Mouse (Mus musculus) brain, embryonic 14.5 days (tissue): ENCODE results near the gene Hcn2. TPM values are rescaled to one million over a fixed set of nuclear protein-coding genes. Genes with fewer than 3 reads are reported as not detected.

ENCODE experiments used
- DNase-seq: peaks from one replicate; pipeline ENCODE4 v3.0.0-alpha.2; 2011; ENCODE audit warnings: low read depth
- CTCF ChIP-seq: fragments of 200-500 bp; IDR thresholded peaks from 2 replicates; pipeline ENCODE4 v1.5.1; 2012; ENCODE audit warnings: inconsistent platforms, mild to moderate bottlenecking, moderate library complexity, borderline replicate concordance; ENCODE audit not compliant: insufficient read depth, insufficient read length; ENCODE audit errors: extremely low read depth
- POLR2A ChIP-seq: fragments of 200-500 bp; IDR thresholded peaks from 2 replicates; pipeline ENCODE4 v1.6.1; 2012; ENCODE audit warnings: mild to moderate bottlenecking, inconsistent platforms, borderline replicate concordance; ENCODE audit not compliant: poor library complexity, insufficient read depth, insufficient read length, severe bottlenecking; ENCODE audit errors: extremely low read depth
- polyA plus RNA-seq: library from polyadenylated mRNA; depleted of rRNA; stranded (reverse); fragments of >200 nt; gene quantifications from 2 replicates; pipeline ENCODE4 v1.2.3, GENCODE M21; 2012

Gene Hcn2
- polyA plus RNA-seq, 1 experiment, result 16.1 TPM

- DNase-seq, result peak; percentile 58
Observed at GRCm38 (mm10) chr10:79717640-79718357, 1.4 kb downstream of the Hcn2 start.

GRCm38 (mm10) chr10:79721089-79721488, 4.7 kb downstream of the Hcn2 start:
- TF ChIP-seq POLR2A, result no peak
- no peak for TF ChIP-seq CTCF
- DNase-seq, result no peak

More at GRCm38 (mm10) chr10:79717640-79718357, 1.4 kb downstream of the Hcn2 start:
- TF ChIP-seq POLR2A (no peak), CTCF (no peak)

DNA sequence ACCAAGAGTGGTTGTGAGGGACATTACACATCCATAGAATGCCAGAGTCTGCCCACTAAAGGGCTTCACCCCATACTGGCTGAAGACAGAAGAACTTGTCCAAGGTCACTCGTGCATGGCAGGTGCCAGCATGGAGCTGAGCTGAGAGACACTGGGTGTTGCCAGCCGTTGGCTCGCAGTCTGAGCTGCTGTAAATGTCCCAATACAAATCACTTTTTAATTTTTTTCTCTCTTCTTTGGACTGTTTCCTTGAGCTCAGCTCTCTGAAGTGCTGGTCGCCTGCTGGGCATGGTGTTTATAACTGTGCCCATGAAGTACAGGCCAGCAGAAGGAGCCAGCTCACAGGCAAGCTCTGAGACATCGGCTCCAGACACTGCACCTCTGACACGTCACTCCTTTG, 6.6 kb downstream of the Hcn2 start:
- no peak for DNase-seq
- no peak for TF ChIP-seq CTCF
- TF ChIP-seq POLR2A, result no peak

DNA sequence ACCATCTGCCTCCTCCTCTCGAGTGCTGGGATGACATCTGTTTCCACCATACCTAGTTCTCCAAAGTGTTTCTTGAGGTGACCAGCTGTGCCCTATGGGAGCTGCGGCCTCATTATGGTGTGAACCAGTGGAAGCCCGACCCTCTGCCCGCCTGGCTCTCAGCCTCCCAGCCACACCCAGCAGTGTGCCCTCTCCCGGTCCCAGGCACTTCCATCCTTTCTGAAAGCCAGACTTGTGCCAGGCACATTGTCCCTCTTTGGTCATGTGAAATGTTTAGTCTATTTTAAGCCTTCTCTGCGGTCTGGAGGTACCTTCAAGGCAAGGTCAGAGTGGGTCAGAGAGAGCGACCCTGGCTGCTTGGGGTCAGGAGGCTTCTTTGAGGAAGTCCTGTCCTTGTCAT, 7.3 kb downstream of the Hcn2 start:
- DNase-seq, result no peak
- TF ChIP-seq CTCF (no peak), POLR2A (no peak)

- DNase-seq, result no peak
- TF ChIP-seq POLR2A (no peak), CTCF (peak; percentile 58)
Observed at GRCm38 (mm10) chr10:79726090-79726489, 9.7 kb downstream of the Hcn2 start.

DNA sequence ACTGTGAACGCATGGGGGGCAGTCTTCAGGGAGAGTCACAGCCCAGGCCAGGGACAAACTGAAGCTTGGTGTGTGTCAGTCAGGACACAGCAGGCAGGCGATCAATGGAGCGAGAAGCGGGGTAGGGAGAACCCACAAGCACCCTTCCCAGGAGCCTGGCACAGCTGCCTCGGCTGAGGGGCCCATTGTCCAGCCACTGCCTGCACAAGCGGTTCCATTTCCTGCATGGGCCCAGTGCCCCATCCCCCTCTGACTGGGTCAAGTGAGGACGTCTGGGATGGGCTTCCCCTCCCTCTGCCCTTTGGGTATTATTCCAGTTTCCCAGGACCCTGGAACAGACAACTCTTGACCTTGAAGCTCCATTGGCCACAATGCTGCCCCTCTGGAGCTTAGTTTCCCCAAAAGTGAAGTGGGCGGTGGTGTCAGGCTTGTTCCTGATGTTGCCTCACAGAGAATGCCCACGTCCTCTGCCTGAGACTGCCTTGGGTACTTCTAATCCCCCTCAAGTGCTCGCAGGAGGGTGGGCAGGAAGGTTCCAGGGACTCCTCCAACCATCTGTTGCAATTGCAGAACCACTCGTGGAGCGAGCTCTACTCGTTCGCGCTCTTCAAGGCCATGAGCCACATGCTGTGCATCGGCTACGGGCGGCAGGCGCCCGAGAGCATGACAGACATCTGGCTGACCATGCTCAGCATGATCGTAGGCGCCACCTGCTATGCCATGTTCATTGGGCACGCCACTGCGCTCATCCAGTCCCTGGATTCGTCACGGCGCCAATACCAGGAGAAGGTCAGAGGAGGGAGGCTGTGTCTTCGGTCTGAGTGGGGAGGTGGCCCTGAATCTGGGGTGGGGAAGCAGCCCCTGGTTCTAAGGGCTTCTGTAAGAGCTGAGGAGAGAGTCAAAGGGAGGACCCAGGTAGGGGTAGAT, 12.2 kb downstream of the Hcn2 start:
- TF ChIP-seq POLR2A (no peak), CTCF (no peak)
- DNase-seq, result no peak

- DNase-seq, result no peak
- no peak for TF ChIP-seq CTCF
- TF ChIP-seq POLR2A, result no peak
Observed at GRCm38 (mm10) chr10:79729357-79729965, 13.0 kb downstream of the Hcn2 start.

DNA sequence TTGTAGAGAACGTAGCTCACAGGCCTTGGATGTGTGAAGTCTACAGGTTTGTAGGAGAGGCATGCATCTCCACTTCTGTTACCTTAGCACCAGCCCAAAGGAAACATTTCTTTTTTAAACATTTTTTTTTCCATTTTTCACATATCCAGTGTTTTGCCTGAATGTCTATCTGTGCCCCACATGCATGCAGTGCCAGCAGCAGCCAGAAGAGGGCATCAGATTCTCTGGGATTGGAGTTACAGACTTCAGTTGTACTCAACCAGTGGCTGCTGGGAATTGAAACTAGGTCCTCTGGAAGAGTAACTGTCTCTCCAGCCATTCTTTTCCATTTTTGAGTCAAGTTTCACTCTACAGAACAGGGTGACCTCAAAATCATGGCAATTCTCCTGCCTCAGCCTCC, 16.1 kb downstream of the Hcn2 start:
- TF ChIP-seq CTCF, result peak; percentile 52; the same call in 1 of the 2 replicates
- no peak for TF ChIP-seq POLR2A
- no peak for DNase-seq

- DNase-seq, result no peak
- TF ChIP-seq CTCF, result no peak
- TF ChIP-seq POLR2A, result no peak
Observed at GRCm38 (mm10) chr10:79733847-79734246, 17.4 kb downstream of the Hcn2 start.

DNA sequence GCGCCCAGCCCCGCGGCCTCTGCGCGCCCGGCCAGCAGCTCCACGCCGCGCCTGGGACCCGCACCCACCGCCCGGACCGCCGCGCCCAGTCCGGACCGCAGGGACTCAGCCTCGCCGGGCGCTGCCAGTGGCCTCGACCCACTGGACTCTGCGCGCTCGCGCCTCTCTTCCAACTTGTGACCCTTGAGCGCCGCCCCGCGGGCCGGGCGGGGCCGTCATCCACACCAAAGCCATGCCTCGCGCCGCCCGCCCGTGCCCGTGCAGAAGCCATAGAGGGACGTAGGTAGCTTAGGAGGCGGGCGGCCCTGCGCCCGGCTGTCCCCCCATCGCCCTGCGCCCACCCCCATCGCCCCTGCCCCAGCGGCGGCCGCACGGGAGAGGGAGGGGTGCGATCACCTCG, 18.9 kb downstream of the Hcn2 start:
- TF ChIP-seq CTCF, result no peak
- TF ChIP-seq POLR2A, result no peak
- DNase-seq, result no peak

- DNase-seq, result no peak
- TF ChIP-seq CTCF, result no peak
- TF ChIP-seq POLR2A, result no peak
Observed at GRCm38 (mm10) chr10:79736706-79737105, 20.3 kb downstream of the Hcn2 start.
